Mouse (Mus musculus) midbrain, postnatal 0 days (tissue): ENCODE measurements around the gene Scn4b. TPM values are rescaled to one million over a fixed set of nuclear protein-coding genes. Genes with fewer than 3 reads are reported as not detected.

Experiments
- ATAC-seq: fragments of 200-750 bp; cut with Nextera tagmentation; 2 replicates; pipeline ENCODE4 v1.8.0; 2017; ENCODE audit warnings: moderate number of reproducible peaks, mild to moderate bottlenecking, moderate TSS enrichment, moderate library complexity; ENCODE audit not compliant: low FRiP score
- DNase-seq: peaks from one replicate; pipeline ENCODE4 v3.0.0-alpha.2; 2015; ENCODE audit warnings: low spot score
- H3K27ac ChIP-seq: fragments of 300-500 bp; sonication (generic); 2 replicates; pipeline ENCODE4 v1.5.1; 2014; ENCODE audit warnings: low read depth, mild to moderate bottlenecking, low read length, mixed read lengths
- H3K27me3 ChIP-seq: fragments of 300-500 bp; sonication (generic); 2 replicates; pipeline ENCODE4 v1.6.1; 2014; ENCODE audit warnings: low read length, control low read depth, mixed read lengths; ENCODE audit not compliant: insufficient read depth
- H3K36me3 ChIP-seq: fragments of 300-500 bp; sonication (generic); 2 replicates; pipeline ENCODE4 v1.6.1; 2014; ENCODE audit warnings: low read length, control low read depth, mixed read lengths; ENCODE audit not compliant: insufficient read depth
- H3K4me1 ChIP-seq: fragments of 300-500 bp; sonication (generic); 2 replicates; pipeline ENCODE4 v1.6.1; 2014; ENCODE audit warnings: mild to moderate bottlenecking, control low read depth, antibody characterized with exemption, low read length, mixed read lengths; ENCODE audit not compliant: insufficient read depth
- H3K4me2 ChIP-seq: fragments of 300-500 bp; sonication (generic); 2 replicates; pipeline ENCODE4 v1.6.1; 2014; ENCODE audit warnings: low read depth, mild to moderate bottlenecking, low read length, mixed read lengths; ENCODE audit not compliant: poor library complexity, severe bottlenecking
- H3K4me3 ChIP-seq: fragments of 300-500 bp; sonication (generic); 2 replicates; pipeline ENCODE4 v1.5.1; 2014; ENCODE audit warnings: low read depth, mild to moderate bottlenecking, low read length, moderate library complexity
- H3K9ac ChIP-seq: fragments of 300-500 bp; sonication (generic); replicated peaks from 2 replicates; pipeline ENCODE4 v1.6.1; 2014; ENCODE audit warnings: mild to moderate bottlenecking, low read length, moderate library complexity, mixed read lengths; ENCODE audit not compliant: poor library complexity, severe bottlenecking
- H3K9me3 ChIP-seq: fragments of 300-500 bp; sonication (generic); 2 replicates; pipeline ENCODE4 v1.6.1; 2016; ENCODE audit warnings: low read length, control low read depth
- CTCF ChIP-seq: IDR thresholded peaks from 2 replicates; pipeline ENCODE4 v1.5.1; 2016; ENCODE audit warnings: antibody characterized with exemption, mild to moderate bottlenecking
- WGBS: fragments of 180-500 bp; shearing (Covaris S2); extraction: QIAGEN DNeasy Blood & Tissue Kit; methylation state at CpG from one replicate; pipeline ENCODE4 v1.1.7; 2014; 5-methylcytosine and 5-hydroxymethylcytosine counted together
- polyA plus RNA-seq: library from polyadenylated mRNA; unstranded; fragments of >200 nt; fragmentation: Nextera tagmentation; extraction: Ambion mirVana; gene quantifications from 2 replicates; pipeline ENCODE4 v1.2.1, GENCODE M21; 2015
- total RNA-seq: library from RNA; depleted of rRNA; stranded (reverse); fragments of >200 nt; gene quantifications from 2 replicates; pipeline ENCODE4 v1.2.3, GENCODE M21; 2014

Gene Scn4b
- total and polyA plus RNA-seq, 2 experiments from 2014 or later: 0.31 to 0.93 TPM

DNA sequence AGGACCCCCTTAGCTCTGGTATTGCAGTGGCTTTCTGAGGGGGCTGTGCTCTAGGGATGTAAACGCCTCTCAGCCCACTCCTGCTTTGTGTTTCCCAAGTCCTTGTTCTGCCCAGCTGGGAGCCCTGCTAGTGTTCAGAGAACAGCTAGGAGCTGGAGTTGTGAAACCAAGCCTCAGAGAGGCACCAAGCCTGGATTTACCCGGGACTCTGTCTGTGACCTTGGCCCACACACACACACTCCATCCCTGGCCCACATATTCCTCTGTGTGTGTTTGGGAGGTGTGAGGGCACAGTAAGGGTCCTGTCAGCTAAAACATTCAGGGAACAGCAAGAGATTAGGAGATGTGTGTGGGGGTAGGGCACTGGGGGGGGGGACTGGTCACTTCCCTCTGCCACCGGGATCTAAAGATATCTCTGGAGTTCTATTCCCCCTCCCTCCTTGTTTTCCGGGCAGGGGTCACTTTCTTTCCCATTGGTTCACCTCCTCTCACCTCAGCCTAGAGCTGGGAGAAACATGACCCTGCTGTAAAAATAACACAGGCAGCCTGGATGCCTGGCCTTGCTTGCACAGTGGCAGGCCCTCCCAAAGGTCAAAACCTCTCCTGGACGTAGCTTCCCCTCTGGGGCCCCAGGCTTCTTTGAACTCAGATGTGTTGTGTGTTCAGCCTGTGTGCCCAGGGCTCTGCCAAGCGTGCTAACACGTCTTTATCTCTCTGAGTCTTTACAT lies 1.6 kb upstream of the Scn4b start:
- WGBS: 12% methylated on average over 7 of the region's 7 CpGs
- ATAC-seq: no peak

DNA sequence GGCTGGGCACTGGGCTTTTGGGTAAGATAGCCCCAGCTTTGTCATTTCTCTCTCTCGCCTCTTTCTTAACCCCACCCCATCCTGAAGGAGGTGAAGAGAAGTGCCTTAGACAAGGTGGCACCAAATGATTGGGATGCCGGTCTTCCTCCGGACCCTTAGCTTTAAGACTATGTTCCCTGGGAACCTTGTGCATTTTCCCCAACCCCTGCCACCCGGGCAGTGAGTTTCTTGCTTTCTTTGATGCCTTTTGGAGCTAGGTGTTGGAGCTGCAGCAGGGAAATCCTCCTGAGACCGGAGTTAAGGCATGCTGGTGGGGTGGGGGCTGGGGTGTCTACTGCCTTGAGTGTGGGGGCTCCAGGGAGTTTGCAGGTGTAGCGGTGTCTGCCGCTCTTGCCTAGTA lies 887 bp downstream of the Scn4b start:
- Histone ChIP-seq H3K4me2 (peak overlapping the region; percentile 86), H3K36me3 (no peaks in the 10 kb centered on the region), H3K9ac (no peak overlapping the region), H3K27me3 (peaks cover 70% of the 10 kb centered on the region), H3K9me3 (no peaks in the 10 kb centered on the region), H3K27ac (no peak overlapping the region), H3K4me3 (peak overlapping the region; percentile 48), H3K4me1 (peaks cover 8% of the 10 kb centered on the region; the same call in 1 of the 2 replicates)
- no peak for TF ChIP-seq CTCF
- ATAC-seq (no peak), DNase-seq (no peak)
- 3% methylated on average over 7 of the region's 7 CpGs for WGBS

More for the DNA sequence above, 1.6 kb upstream of the Scn4b start:
- Histone ChIP-seq H3K4me1 (peaks cover 8% of the 10 kb centered on the region; the same call in 1 of the 2 replicates), H3K9ac (no peak overlapping the region), H3K36me3 (no peaks in the 10 kb centered on the region), H3K27me3 (peaks cover 62% of the 10 kb centered on the region), H3K4me3 (no peak overlapping the region), H3K9me3 (no peaks in the 10 kb centered on the region), H3K4me2 (no peak overlapping the region), H3K27ac (no peak overlapping the region)
- no peak for DNase-seq
- no peak for TF ChIP-seq CTCF

DNA sequence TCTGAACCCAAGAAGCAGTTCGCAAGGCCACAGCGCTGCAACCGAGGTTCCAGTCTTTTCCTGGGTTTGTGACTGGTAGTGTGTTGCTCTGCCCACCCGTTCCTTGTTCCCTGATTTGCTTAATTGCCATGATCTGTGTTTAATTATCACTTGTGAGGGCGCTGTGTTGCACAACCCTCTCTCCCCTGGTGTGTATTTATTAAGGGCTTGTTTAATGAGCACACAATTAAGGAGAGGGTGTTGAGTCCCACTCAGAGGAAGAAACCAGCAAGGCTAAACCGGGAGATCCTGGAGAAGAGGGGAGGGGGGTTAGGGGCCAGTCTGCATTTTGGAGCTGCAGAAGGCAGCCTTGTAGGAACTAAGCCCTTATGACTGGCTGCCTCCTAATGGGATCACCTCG lies 2.8 kb downstream of the Scn4b start:
- Histone ChIP-seq H3K9ac (0 out of 2 replicates have a peak overlapping the region, but pooled peaks have one; percentile 8), H3K27ac (no peak overlapping the region), H3K27me3 (peaks cover 60% of the 10 kb centered on the region), H3K36me3 (no peaks in the 10 kb centered on the region), H3K4me3 (no peak overlapping the region), H3K4me1 (peaks cover 12% of the 10 kb centered on the region; the same call in 1 of the 2 replicates), H3K4me2 (no peak overlapping the region), H3K9me3 (no peaks in the 10 kb centered on the region)
- no peak for ATAC-seq
- no peak for TF ChIP-seq CTCF
- DNase-seq: no peak
- WGBS: 52% methylated on average over 7 of the region's 7 CpGs

DNA sequence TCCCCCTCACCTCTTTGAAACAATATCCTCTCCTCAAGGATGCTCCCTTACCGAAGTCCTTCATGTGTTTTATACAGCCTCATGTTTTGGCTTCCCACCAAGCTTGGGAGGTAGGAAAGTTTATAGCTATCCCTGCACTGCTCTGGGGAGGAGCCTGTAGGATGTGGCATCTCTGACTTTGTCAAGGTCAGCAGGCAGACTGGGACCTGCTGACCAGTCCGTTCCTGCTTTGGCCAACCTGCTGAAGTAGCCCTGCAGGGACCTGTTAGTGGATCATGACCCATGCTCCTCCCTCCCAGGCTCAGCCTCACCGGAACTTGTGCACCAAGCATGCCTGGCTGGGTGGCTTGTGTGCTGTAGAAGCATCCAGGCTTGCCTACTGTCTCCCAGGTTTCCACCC lies 4.5 kb downstream of the Scn4b start:
- no peak overlapping the region for H3K4me2 ChIP-seq
- no peak for TF ChIP-seq CTCF
- WGBS: 65% methylated on average over 3 of the region's 3 CpGs
- no peak for DNase-seq
- H3K9me3 ChIP-seq: no peaks in the 10 kb centered on the region
- no peak overlapping the region for H3K27ac ChIP-seq
- no peak overlapping the region for H3K4me3 ChIP-seq
- H3K36me3 ChIP-seq: no peaks in the 10 kb centered on the region
- no peak overlapping the region for H3K9ac ChIP-seq
- peaks cover 48% of the 10 kb centered on the region for H3K27me3 ChIP-seq
- peaks cover 12% of the 10 kb centered on the region; the same call in 1 of the 2 replicates for H3K4me1 ChIP-seq
- no peak for ATAC-seq

GRCm38 (mm10) chr9:45145533-45146266 lies 7.5 kb downstream of the Scn4b start:
- Histone ChIP-seq H3K9me3 (no peaks in the 10 kb centered on the region), H3K27me3 (peaks cover 33% of the 10 kb centered on the region), H3K9ac (peak overlapping the region; percentile 50), H3K4me3 (peak overlapping the region; percentile 38), H3K4me1 (peaks cover 4% of the 10 kb centered on the region; the same call in 1 of the 2 replicates), H3K27ac (no peak overlapping the region), H3K36me3 (no peaks in the 10 kb centered on the region), H3K4me2 (peak overlapping the region; percentile 86)
- DNase-seq (no peak), ATAC-seq (peak; percentile 49; the same call in 1 of the 2 replicates)
- WGBS: 2% methylated on average over 27 of the region's 27 CpGs
- TF ChIP-seq CTCF: peak; percentile 59

- H3K9me3 ChIP-seq: no peaks in the 10 kb centered on the region
- DNase-seq (peak; percentile 71), ATAC-seq (no peak)
- peak overlapping the region; percentile 50; the same call in 1 of the 2 replicates for H3K9ac ChIP-seq
- peak overlapping the region; percentile 86 for H3K4me2 ChIP-seq
- peaks cover 31% of the 10 kb centered on the region for H3K27me3 ChIP-seq
- no peaks in the 10 kb centered on the region for H3K36me3 ChIP-seq
- peak; percentile 93 for TF ChIP-seq CTCF
- 1% methylated on average over 5 of the region's 5 CpGs for WGBS
- H3K4me3 ChIP-seq: peak overlapping the region; percentile 38
- peaks cover 4% of the 10 kb centered on the region; the same call in 1 of the 2 replicates for H3K4me1 ChIP-seq
- H3K27ac ChIP-seq: no peak overlapping the region
Measured at GRCm38 (mm10) chr9:45146267-45146597, 8.0 kb downstream of the Scn4b start.
